Mouse (Mus musculus) embryonic fibroblast, embryonic 13.5 days (primary cell): ENCODE measurements at regions not wholly inside any gene's neighbourhood (a gene's known extent, or its start where the extent isn't known, plus 50 kb on each side); places are given as distances from the start of the nearest gene placed in this dataset.

Source experiments
- CTCF ChIP-seq: IDR thresholded peaks from 2 replicates; pipeline ENCODE4 v1.5.1; 2011; ENCODE audit warnings: mild to moderate bottlenecking, control low read depth, low read length, moderate library complexity, borderline replicate concordance; ENCODE audit not compliant: insufficient read depth
- POLR2A ChIP-seq: IDR thresholded peaks from 2 replicates; pipeline ENCODE4 v1.6.1; 2011; ENCODE audit warnings: low read depth, mild to moderate bottlenecking, control low read depth, low read length, moderate library complexity

DNA sequence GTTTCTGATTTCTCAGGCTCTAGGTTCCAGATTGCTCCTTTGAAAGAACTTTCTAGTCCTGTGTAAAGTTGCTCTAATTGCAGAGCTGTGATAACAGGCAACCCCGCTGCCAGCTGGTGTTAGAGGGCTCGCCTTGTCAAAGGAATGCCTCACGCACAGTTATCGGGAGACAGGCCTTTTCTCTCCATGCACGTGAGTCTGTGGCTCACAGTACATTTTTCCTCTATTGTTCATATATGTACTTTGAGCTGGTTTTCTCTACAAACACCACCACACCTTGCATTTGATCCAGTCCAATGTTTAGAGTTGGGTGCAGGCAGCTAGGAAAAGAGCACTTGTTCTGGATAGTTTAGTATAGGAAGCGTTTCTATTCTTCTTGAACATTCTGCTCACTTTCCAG, 151.6 kb upstream of the Rhobtb1 start:
- TF ChIP-seq CTCF (no peak), POLR2A (no peak)
